Mouse (Mus musculus): ENCODE measurements around the gene Rab15.

DNA sequence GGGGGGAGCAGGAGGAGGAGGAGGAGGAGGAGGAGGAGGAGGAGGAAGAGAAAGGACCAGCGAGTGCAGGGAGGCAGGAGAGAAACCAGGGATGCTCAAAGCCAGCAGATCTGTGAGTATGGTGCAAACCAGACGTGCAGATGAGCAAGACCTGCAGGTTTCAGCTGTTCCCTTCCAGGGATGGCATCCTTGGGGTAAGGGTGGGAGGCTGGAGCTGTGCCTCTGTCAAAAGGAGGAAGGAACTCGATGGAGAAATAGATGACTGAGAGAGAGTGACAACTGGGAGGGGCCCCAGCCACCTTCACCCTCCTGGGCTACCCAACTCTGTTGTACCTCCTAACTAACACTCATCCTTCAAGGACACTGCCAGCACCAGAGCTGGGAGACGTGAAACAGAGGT lies 6.0 kb downstream of the Rab15 start:
- TF ChIP-seq CTCF (conservative IDR thresholded peaks at IDR 0.05; ENCODE audit: low read length) = no peak
- no peak for TF ChIP-seq POU5F1 (IDR thresholded peaks at IDR 0.05; ENCODE audit: borderline replicate concordance, low read length)
- TF ChIP-seq NANOG (IDR thresholded peaks at IDR 0.05; ENCODE audit: borderline replicate concordance, low read length) = no peak

Data from E14TG2a.4 (cell line).